Mouse (Mus musculus) forebrain, embryonic 16.5 days (tissue): Measurements from ENCODE around the gene Snx15. TPM values are rescaled to one million over a fixed set of nuclear protein-coding genes. Genes with fewer than 3 reads are reported as not detected.
"Not testable (repeated sequence)": the region's sequence is repeated elsewhere in the genome, so short reads cannot be mapped to it uniquely, and the experiment has no call there.

Source experiments
- ATAC-seq: fragments of 200-750 bp; cut with Nextera tagmentation; 2 replicates; pipeline ENCODE4 v1.8.0; 2017; ENCODE audit warnings: mild to moderate bottlenecking, moderate library complexity
- H3K27ac ChIP-seq: fragments of 300-500 bp; sonication (generic); 2 replicates; pipeline ENCODE4 v1.5.1; 2014; ENCODE audit warnings: low read length, control low read depth
- H3K27me3 ChIP-seq: fragments of 300-500 bp; sonication (generic); replicated peaks from 2 replicates; pipeline ENCODE4 v1.6.1; 2014; ENCODE audit warnings: low read length; ENCODE audit not compliant: control insufficient read depth, insufficient read depth
- H3K36me3 ChIP-seq: fragments of 300-500 bp; sonication (generic); 2 replicates; pipeline ENCODE4 v1.6.1; 2014; ENCODE audit not compliant: control insufficient read depth, insufficient read depth
- H3K4me1 ChIP-seq: fragments of 300-500 bp; sonication (generic); replicated peaks from 2 replicates; pipeline ENCODE4 v1.6.1; 2014; ENCODE audit warnings: low read length; ENCODE audit not compliant: control insufficient read depth, insufficient read depth
- H3K4me2 ChIP-seq: fragments of 300-500 bp; sonication (generic); 2 replicates; pipeline ENCODE4 v1.6.1; 2014; ENCODE audit warnings: mild to moderate bottlenecking, low read length, control low read depth
- H3K4me3 ChIP-seq: fragments of 300-500 bp; sonication (generic); replicated peaks from 2 replicates; pipeline ENCODE4 v1.5.1; 2014; ENCODE audit warnings: mild to moderate bottlenecking, low read length, control low read depth
- H3K9ac ChIP-seq: fragments of 300-500 bp; sonication (generic); replicated peaks from 2 replicates; pipeline ENCODE4 v1.6.1; 2014; ENCODE audit warnings: low read depth, low read length, control low read depth
- H3K9me3 ChIP-seq: fragments of 300-500 bp; sonication (generic); 2 replicates; pipeline ENCODE4 v1.6.1; 2016; ENCODE audit warnings: low read length; ENCODE audit not compliant: control insufficient read depth
- WGBS: fragments of 180-500 bp; shearing (Covaris S2); extraction: QIAGEN DNeasy Blood & Tissue Kit; methylation state at CpG from one replicate; pipeline ENCODE4 v1.1.7; 2014; 5-methylcytosine and 5-hydroxymethylcytosine counted together
- polyA plus RNA-seq: library from polyadenylated mRNA; unstranded; fragments of >200 nt; fragmentation: Nextera tagmentation; extraction: Ambion mirVana; gene quantifications from 2 replicates; pipeline ENCODE4 v1.2.1, GENCODE M21; 2015

Gene Snx15
- polyA plus RNA-seq, 1 experiment from 2014 or later, result 50.1 TPM

GRCm38 (mm10) chr19:6141394-6141749 is 13.3 kb upstream of the Snx15 start, which contains the start of gene Arl2:
Gene Arl2, minus strand, starts transcription at chr19:6141548.
- Histone ChIP-seq H3K4me1 (peaks cover 19% of the 10 kb centered on the region), H3K36me3 (no peaks in the 10 kb centered on the region), H3K27me3 (no peaks in the 10 kb centered on the region), H3K4me2 (peak within 1 kb of the TSS; percentile 72), H3K4me3 (peak within 1 kb of the TSS; percentile 73), H3K9ac (peak within 1 kb of the TSS; percentile 94), H3K9me3 (no peaks in the 10 kb centered on the region), H3K27ac (peak within 1 kb of the TSS; percentile 95)
- 0% methylated on average over 15 of the region's 15 CpGs for WGBS
- peak; percentile 80 for ATAC-seq

GRCm38 (mm10) chr19:6140678-6141393 is 12.7 kb upstream of the Snx15 start, which contains the start of gene Batf2:
Gene Batf2, plus strand, starts transcription at chr19:6140983.
- no peaks in the 10 kb centered on the region for H3K9me3 ChIP-seq
- no peaks in the 10 kb centered on the region for H3K27me3 ChIP-seq
- peak within 1 kb of the TSS; percentile 94 for H3K9ac ChIP-seq
- peak within 1 kb of the TSS; percentile 72 for H3K4me2 ChIP-seq
- peaks cover 19% of the 10 kb centered on the region for H3K4me1 ChIP-seq
- 1% methylated on average over 60 of the region's 68 CpGs for WGBS
- H3K36me3 ChIP-seq, result peaks cover 2% of the 10 kb centered on the region; the same call in 1 of the 2 replicates
- peak within 1 kb of the TSS; percentile 73 for H3K4me3 ChIP-seq
- peak; percentile 94 for ATAC-seq
- peak within 1 kb of the TSS; percentile 95 for H3K27ac ChIP-seq

- ATAC-seq, result no peak
- WGBS, result 6% methylated on average over 16 of the region's 16 CpGs
- H3K9ac ChIP-seq, result peak overlapping the region; percentile 94
- peaks cover 7% of the 10 kb centered on the region; the same call in 1 of the 2 replicates for H3K36me3 ChIP-seq
- no peaks in the 10 kb centered on the region for H3K9me3 ChIP-seq
- H3K27me3 ChIP-seq, result no peaks in the 10 kb centered on the region
- H3K4me2 ChIP-seq, result peak overlapping the region; percentile 72
- H3K27ac ChIP-seq, result peak overlapping the region; percentile 95
- H3K4me3 ChIP-seq, result peak overlapping the region; percentile 73
- peaks cover 19% of the 10 kb centered on the region for H3K4me1 ChIP-seq
Measured at GRCm38 (mm10) chr19:6140374-6140677, 12.2 kb upstream of the Snx15 start.

GRCm38 (mm10) chr19:6139701-6140100 is 11.6 kb upstream of the Snx15 start:
- ATAC-seq, result no peak
- Histone ChIP-seq H3K4me2 (peak overlapping the region; percentile 72), H3K4me3 (peak overlapping the region; percentile 73), H3K4me1 (peaks cover 19% of the 10 kb centered on the region), H3K27me3 (no peaks in the 10 kb centered on the region), H3K9ac (peak overlapping the region; percentile 94), H3K9me3 (no peaks in the 10 kb centered on the region), H3K27ac (no peak overlapping the region), H3K36me3 (peaks cover 7% of the 10 kb centered on the region; the same call in 1 of the 2 replicates)
- WGBS, result 92% methylated on average over 6 of the region's 6 CpGs

- Histone ChIP-seq H3K9me3 (no peaks in the 10 kb centered on the region), H3K4me3 (no peak overlapping the region), H3K9ac (no peak overlapping the region), H3K27ac (no peak overlapping the region), H3K4me2 (no peak overlapping the region), H3K36me3 (peaks cover 7% of the 10 kb centered on the region; the same call in 1 of the 2 replicates), H3K27me3 (no peaks in the 10 kb centered on the region), H3K4me1 (peaks cover 13% of the 10 kb centered on the region)
- no peak for ATAC-seq
- WGBS, result 87% methylated on average over 3 of the region's 3 CpGs
Measured at GRCm38 (mm10) chr19:6136397-6136796, 8.3 kb upstream of the Snx15 start.

- H3K36me3 ChIP-seq, H3K27ac ChIP-seq, H3K4me1 ChIP-seq, H3K4me3 ChIP-seq, H3K4me2 ChIP-seq, H3K9ac ChIP-seq, ATAC-seq, H3K27me3 ChIP-seq, H3K9me3 ChIP-seq: not testable (repeated sequence)
- WGBS, result 65% methylated on average over 1 of the region's 1 CpGs
Measured at GRCm38 (mm10) chr19:6133197-6133596, 5.1 kb upstream of the Snx15 start.

- H3K4me3 ChIP-seq, result no peak overlapping the region
- H3K4me1 ChIP-seq, result peaks cover 3% of the 10 kb centered on the region; the same call in 1 of the 2 replicates
- H3K27ac ChIP-seq, result no peak overlapping the region
- ATAC-seq, result no peak
- no peak overlapping the region for H3K4me2 ChIP-seq
- WGBS, result 91% methylated on average over 7 of the region's 7 CpGs
- peaks cover 7% of the 10 kb centered on the region; the same call in 1 of the 2 replicates for H3K36me3 ChIP-seq
- H3K9ac ChIP-seq, result no peak overlapping the region
- no peaks in the 10 kb centered on the region for H3K9me3 ChIP-seq
- no peaks in the 10 kb centered on the region for H3K27me3 ChIP-seq
Measured at GRCm38 (mm10) chr19:6132171-6132827, 4.2 kb upstream of the Snx15 start.

- not testable (repeated sequence) for H3K9ac ChIP-seq, ATAC-seq, H3K4me2 ChIP-seq, H3K9me3 ChIP-seq, H3K27ac ChIP-seq, H3K4me3 ChIP-seq, H3K4me1 ChIP-seq, H3K27me3 ChIP-seq, H3K36me3 ChIP-seq
- WGBS, result 81% methylated on average over 7 of the region's 7 CpGs
Measured at GRCm38 (mm10) chr19:6130414-6131128, 2.5 kb upstream of the Snx15 start.
